Mouse (Mus musculus) yolk sac, embryonic 10.5 days (tissue): ENCODE data around the gene Pla2g2d.
"Not testable (repeated sequence)": the region's sequence is repeated elsewhere in the genome, so short reads cannot be mapped to it uniquely, and the experiment has no call there.

Experiments
- DNase-seq: peaks from one replicate; pipeline ENCODE4 v3.0.0-alpha.2; 2017; ENCODE audit warnings: low spot score

The Pla2g2d gene

DNA sequence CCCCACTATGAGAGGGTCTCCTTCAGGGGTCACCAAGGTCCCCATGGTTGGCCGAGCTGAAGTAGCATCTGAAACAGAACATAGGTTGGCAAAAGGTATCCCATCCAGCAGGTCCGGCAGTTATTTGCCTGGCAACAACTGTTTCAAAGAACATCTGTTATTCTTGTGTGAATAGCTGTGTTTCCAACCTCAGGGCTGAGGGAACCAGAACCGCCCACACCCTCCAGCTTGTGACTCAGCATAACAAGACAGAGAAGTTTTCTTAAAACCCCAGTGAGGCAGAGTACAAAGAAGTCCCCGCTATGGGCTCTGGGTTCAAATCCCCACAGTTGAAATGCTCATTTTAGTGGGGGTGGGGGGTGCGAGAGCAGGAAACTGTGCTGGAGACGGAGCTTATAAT lies 6.6 kb downstream of the Pla2g2d start:
- no peak for DNase-seq

DNA sequence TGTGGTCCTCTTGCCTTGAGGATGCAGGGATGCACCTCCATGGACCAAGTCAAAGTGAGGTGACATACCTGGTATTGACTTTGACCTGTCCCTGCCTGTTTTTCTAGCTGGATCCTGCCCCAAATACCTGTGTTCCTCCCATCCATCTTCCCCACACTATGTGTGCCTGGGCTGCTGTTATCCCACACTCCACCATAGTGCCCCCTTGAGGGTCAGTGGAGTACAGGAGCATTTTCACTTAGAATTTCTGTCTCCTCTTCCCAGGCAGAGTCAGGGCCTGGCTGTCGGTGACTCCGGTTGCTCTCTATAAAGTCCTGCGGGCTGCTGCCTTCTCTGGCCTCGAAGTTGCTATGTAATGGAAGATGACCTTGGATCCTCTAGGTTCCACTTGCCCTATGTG lies 10.2 kb downstream of the Pla2g2d start:
- no peak for DNase-seq

DNA sequence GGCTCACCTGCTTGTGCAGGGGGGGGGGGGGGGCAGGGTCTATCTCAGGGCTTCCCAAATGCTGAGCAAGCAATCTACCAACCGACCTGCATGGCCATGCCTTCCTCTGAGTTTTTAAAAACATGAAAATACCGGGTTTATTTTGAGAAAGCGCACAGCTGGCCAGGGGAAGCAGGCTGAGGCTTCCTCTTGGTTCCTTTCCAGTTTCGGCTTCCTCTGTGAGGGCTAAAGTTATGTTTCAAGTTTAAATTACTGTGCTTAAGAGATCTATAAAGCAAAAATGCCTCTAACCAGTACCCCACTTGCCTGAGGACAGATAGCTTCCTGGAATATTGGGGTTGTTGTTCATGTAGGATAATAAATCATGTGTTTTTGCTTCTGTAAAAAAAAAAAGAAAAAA lies 10.6 kb downstream of the Pla2g2d start:
- no peak for DNase-seq

DNA sequence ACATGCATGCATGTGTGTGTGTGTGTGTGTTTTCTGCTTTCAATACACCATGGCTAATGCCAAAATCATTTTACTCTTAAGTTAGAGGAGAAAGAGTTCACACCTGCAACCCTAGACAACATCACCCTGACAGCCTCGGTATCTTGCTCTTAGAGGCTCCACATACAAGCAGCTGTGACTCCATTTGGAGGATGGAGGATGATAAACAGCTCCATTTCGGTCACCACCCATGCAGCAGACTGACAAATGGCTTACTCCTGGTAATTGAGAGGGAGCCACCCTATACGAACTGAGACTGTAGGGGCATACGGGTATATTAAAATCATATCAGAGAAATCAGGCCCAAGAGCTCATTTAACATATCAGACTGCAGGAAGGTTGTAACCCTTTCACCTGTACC lies 12.8 kb downstream of the Pla2g2d start:
- no peak for DNase-seq

DNA sequence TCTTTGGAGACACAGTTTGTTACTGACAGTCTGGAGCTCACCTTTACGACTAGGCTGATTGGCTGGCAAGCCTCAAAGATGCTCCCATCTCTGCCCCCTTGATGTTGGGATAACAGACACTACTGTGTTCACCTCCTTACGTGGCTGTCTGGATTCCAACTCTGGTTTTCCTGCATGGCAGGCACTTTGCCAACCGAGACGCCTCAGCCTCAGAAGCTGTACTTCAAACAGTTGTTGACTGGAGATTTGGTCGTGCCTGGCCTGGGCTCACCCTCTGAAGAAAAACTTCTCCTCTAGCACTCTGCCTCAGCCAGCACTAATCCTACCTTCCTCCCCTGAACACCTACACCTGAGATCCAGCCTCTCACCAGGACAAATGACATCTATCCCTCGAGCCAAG lies 15.9 kb downstream of the Pla2g2d start:
- no peak for DNase-seq

DNA sequence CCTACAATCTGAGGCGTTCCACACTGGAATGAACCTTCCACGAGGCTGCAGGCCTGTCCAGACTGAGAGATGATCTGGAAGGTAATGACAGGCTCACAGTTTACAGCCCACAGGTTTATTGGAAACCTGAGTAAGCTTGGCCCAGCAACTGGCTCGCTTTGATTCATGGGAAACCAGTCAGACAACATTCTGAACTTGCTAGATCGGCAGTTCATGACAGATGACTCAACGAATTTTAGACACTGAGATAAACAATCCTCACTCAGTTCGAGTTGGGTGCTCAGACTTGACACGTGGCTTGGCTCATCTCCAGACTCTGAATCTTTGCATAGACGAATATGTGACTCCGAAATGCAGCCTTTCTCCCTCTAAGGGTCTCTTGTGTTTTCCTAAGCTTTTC lies 17.1 kb downstream of the Pla2g2d start:
- DNase-seq: peak; percentile 12

DNA sequence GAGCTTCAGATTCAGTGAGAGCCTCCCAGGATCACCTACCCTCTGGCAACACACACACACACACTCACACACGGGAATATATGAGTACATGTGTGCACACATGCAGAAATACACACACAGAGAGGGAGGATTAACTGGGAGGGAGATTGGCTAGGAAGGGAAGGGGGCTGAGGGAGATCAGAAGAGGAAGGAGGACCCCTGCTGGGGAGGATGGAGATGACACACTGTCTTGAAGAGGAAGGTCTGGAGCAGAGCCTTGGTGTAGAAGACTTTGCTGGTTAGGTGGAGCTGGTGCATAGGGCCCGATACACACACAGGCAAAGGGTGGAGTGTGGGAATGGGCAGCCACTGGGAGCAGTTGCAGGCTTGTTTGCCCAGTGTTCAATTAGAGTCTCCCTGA lies 17.7 kb downstream of the Pla2g2d start:
- no peak for DNase-seq

DNA sequence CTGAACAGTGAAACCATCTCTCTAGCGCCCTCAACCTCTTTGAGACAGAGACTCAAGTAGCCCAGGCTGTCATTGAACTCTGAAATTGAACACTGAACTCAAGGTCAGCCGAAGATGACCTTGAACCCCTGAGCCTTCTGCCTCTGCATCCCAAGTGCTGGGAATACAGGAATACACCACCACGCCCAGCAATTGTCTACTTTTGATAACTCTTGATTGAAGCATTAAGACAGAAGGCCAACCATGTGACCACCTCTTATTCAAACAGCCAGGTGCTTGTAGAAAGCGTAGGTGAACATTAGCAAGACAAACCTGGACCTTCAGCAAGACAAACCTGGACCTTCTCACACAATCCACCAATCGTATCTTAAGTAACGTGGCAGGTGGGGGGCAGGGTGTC lies 18.8 kb downstream of the Pla2g2d start:
- no peak for DNase-seq

DNA sequence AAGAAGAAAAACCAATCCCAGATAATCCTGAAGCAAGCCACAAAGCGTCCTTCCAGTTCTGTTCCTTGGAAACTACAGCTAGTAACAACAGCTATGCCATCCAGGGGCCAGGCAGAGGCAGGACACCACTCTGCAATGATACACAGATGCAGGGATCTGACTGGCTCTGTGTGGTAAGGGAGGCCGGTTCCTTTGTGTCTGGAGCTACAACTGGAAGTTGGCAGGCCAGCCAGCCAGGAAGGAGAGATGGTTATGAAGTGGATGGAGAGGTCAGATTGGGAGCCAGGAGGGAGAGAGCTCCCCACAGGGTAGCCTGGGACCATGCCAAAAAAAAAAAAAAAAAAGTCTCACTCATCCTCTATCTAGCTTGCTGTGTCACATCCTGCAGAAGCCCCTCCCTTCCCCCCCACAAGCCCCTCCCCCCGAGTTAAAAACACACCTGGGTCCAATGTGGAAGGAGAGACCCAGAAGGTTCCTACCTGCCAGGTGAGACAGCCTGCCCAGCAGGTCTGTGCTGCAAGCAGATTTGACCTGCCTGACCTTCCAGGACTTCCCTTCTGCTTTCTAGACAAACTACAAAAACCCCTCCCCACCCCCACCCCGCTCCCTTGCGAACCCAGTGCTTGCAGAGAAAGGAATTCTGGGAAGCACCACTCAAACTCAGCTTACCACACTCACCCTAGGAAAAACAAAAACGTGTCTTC lies 21.1 kb downstream of the Pla2g2d start:
- DNase-seq: no peak

DNA sequence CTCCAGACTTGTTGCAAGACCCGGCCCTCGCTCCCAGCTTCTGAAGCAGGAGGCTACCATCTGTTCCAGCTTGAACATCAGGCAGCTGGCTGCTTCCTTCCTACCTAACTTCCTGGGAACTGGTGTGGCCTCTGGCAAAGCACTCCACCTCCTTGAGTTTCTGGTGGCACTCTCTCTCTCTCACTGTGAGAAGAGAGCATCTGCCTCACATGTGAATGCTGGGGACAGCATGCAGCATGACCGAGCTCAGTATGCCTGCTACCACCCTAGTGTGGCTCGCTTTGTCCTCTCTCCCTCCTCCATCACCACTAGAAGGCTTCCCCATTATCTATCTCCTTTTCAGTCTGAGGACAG lies 21.7 kb downstream of the Pla2g2d start:
- DNase-seq: no peak

DNA sequence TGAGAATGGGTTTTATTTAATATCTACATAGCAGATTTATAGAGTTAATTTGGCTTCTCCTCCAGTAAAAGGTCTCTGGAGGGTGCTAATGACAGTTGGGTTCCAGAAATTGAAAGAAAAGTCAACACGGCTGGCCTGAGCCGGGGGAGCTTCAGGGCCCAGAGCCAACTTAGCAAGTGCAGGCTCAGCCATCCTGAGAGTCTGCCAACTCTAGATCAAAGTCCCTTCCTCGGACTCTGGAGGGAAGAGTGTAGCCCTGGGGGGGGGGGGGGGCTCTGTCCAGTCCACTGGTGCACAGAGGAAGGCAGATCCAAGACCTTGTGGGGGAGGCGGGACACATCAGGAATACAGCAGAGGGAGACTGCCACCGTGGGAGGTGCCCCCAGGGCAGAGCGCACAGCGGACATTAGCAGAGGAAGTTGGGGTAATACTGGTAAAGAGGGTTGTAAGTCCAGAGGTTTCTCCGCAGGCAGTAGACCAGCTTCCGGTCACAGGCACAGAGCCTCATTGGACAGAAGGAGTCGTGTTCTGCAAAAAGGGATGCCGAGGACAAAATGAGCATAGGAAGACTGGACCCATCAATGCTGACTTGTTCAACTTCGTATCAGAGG lies 24.7 kb downstream of the Pla2g2d start:
- DNase-seq: no peak

DNA sequence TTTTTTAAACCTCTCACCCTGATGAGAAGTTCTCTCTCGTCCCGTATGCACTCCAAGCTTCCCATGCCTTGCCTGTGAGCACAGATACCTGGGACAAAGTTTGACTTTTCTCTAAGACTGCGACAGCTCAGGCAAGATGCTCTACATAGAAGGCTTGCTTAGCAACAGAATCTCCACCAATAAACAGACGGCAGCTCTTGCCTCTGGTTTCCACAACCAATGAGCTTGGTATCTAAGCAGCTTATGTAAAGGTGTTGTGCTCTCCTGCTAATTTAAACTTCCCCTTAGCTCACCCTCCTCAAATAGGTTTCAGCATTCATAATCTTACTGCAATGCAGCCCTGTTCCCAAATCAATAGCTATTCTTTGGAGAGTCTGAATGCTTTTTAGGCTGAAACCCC lies 26.1 kb downstream of the Pla2g2d start:
- no peak for DNase-seq

DNA sequence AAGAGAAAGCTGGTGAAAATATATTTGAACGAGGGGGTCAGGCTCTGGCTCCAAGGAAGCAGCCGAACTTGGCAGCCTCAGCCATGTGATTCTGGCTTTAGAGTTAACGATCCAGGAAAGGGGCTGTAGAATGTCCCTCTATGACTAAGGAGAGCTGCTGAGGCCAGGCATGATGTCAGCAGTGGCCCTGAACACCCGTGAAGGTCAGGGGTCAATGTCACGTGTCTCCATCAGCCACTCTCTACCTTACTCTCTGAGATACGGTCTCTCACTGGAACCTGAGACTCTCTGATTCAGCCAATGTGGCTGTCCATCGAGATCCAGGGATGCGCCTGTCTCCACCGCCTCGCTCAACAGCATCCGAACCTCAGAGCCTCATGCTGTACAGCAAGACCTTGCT lies 27.4 kb downstream of the Pla2g2d start:
- no peak for DNase-seq

DNA sequence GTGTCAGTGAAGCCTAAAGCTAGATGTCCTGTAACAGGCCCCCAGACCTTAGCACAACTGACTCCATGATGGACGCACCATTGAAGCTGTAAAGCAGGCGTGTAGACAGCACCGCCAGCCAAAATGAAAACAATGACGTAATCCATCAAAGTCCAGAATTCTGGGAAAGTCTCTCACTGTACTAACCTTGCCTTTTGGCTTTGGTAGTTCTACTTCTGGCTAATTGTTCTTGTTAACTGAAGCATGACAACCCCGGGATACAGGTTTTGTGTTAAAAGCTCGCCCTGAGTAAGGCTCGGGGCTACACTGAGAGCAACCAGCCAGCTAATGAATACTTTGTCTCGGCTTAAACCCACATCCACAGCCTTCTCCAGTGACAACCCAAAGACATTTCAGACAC lies 29.7 kb downstream of the Pla2g2d start:
- no peak for DNase-seq

DNA sequence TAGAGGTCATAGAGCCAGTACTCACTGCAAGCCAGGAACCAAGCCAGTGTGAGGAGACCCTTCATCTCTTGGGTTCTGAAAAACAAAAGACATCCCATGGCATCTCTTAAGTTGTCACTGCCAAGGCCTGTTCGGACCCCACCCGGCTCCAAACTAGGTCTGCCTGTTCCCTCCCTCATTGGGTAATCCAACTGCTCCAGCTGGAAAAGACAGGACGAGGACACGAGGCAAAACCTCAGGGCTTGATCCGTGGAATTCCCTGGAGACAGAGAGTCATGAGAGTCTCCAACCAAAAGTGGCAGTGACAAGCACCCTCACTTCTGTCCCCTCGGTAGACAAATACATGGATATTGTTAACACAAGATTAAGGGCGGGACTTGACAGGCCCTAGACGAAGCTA lies 30.6 kb downstream of the Pla2g2d start:
- no peak for DNase-seq

DNA sequence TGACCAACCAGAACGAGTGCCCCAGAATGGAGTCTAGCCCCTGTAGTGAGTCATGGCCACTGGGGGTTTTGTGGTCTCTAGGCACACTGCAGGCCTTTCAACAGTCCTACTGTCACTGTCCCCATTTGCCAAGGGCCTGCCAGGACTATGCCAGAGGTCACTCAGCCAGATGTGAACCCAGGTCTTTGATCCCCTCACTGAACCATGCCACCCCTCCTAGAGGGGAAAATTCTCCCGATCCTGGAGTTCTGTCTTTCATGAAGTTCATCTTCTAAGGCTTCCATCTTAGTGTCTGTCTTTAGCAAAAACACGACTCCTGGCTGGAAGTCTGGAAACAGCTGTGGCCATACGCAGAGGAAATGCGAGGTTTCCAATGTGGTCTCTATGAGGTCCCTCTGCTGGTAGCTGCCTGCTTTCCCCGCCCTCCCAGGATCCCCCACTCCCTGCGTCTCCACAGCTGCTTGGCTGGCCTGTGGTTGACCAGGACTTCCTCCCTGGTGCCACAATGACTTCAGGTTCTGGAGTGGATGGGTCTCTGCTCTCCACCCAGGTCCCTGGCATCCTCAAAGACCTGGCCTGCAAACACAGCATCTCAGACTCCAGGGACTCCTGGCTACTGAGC lies 31.5 kb downstream of the Pla2g2d start:
- DNase-seq: no peak

DNA sequence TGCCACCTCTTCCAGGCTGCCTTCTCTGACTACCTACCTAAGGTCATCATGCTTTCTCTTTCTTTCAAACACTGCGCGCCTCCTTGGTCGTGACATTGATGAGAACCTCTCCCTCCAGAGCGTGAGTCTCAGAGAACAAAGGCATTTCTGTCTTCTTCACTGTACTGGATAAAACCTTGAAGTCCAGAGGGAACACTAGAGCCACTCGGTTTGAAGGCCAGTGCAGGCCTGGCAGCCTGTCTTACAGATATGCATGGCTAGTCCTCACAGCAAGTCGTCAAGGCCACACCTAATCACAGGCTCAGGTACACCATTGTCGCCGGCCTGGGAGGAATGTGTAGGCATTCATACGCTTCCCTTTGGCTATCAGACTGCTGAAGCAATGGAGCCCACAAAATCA lies 40.6 kb downstream of the Pla2g2d start:
- no peak for DNase-seq

DNA sequence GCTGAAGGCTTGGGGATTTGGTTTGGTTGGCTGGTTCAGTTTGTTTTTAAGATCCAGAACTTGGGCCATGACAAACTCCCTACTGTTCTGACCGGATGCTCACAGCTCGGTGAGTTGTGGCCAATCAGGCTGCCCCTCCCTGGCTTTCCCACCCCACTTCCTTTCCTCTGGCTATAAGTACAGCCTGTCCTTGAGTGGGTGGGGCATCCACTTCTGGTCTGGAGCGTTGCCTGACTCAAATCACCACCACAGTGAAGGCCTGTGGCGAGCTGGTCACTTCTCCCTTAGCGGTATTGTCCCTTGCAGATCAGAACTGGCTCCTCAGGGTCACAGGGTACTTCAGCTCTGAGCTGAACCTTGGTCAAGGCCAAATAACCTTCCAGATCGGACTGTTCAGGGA lies 42.2 kb downstream of the Pla2g2d start:
- DNase-seq: no peak

DNA sequence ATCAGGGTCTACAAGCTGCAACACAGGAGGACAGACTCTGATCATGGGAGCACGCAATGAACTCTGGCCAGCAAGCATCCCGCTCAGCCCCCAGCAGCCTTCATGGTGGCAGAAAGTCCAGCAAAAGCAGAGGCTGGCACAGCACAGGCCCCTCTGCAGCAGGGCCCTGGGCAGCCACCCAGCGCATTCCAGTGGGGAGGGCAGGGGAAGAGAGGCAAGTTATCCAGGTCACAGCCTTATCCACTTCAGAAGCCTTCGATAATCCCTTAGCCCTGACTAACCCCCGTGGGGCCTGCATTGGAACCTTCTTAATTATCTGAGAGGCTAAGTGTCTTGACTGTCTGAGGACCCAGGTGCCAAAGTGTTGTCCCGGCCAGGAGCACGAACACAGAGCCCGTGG lies 43.6 kb downstream of the Pla2g2d start:
- DNase-seq: no peak

DNA sequence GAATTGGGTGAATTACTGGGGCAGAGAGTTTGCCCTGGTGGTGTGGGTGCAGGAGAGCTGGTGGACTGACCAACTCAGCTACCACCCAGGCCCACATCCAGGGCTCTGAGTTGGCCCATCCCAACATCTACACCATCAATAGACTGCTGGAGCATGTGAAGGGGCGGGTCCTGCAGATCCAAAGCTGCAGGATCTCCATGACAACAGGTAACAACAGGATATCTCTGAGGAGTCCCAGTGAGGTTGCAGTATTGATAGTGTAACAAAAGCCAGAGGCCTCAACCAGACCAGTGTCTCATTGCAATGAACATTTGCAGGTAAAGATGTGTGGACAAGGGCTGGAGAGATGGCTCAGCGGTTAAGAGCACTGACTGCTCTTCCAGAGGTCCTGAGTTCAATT lies 45.5 kb downstream of the Pla2g2d start:
- no peak for DNase-seq

DNA sequence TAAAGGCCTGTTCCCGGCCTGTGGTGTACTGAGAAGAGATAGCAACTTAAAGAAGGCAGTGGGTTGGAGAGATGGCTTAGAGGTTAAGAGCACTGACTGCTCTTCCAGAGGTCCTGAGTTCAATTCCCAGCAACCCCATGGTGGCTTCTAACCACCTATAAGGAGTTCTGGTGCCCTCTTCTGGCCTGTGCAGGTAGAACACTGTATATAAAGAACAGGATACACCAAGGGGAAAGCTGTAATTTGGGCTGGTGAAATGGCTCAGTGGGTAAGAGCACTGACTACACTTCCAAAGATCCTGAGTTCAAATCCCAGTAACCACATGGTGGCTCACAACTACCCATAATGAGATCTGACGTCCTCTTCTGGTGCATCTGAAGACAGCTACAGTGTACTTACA lies 48.6 kb downstream of the Pla2g2d start:
- DNase-seq: not testable (repeated sequence)

DNA sequence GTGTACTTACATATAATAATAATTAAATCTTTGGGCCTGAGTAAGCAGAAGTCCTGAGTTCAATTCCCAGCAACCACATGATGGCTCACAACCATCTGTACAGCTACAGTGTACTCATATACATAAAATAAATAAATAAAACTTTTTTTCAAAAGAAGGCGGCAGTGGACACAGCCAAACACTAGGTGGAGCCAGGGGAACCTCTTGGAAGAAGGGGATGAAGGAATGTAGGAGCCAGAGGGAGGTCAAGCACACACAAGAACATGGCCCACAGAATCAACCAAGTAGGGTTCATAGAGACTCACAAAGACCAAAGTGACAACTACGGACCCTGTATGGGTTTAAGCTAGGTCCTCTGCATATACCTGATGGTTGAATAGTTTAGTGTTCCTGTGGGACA lies 49.1 kb downstream of the Pla2g2d start:
- no peak for DNase-seq

DNA sequence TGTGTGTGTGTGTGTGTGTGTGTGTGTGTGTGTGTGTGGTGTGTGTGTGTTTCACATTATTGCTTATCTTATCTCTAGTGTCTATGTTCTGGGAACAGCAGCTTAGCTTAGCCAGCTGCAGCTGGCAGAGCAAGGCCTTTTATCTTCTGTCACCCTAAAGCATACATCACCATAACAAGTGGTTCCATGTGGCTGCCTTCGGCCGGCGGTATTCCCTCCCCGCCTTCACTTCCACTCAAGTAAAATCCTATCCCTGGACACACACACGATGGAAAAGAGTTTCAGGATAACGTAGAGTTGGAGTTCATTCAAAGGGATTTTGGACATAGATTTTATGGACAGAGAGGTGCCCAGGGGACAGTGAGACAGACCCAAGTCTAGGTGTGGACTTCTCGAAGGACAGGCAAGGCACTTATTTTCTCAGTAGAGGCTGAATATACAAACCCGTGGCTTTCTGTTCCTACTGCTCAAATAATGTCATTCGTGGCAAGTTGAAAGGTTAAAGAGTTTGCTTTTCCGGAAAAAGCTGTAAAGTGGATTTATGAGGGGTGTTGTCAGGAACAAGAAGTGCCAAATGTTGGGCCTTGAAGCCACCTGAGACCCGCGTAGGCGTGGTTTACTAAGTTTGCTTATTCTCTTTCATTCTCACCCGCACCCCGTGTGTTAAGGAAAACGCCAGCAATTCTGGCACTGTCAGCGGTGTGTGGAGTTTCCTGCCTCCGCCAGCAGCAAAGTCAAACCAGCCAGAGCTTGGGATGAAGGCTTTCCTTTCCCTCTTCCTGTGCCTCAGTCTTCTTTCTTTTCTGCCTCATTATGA lies 50.4 kb downstream of the Pla2g2d start:
- peak; percentile 6 for DNase-seq
